Mouse (Mus musculus): ENCODE data around the gene Irf2bpl.

The Irf2bpl gene

DNA sequence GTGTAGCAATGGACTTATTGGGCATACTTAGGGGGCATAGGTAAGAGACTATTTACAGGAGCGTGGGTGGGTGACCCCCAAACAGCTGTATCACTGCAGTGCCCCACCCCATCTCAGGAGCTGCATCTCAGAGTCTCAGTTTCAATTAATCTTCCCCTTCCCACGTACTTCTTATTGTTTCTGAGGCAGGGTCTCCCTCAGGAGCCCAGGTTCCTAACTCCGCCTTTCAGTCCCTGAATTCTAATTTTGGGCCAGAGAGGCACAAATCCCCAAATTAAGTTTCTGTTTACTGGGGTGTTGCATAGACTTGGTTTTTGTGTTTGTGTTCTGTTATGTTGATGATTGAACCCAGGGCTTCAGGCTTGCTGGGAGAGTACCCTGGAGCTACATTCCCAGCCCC is 13.8 kb upstream of the Irf2bpl start:
- DNase-seq (ENCODE audit: low spot score), result no peak

DNA sequence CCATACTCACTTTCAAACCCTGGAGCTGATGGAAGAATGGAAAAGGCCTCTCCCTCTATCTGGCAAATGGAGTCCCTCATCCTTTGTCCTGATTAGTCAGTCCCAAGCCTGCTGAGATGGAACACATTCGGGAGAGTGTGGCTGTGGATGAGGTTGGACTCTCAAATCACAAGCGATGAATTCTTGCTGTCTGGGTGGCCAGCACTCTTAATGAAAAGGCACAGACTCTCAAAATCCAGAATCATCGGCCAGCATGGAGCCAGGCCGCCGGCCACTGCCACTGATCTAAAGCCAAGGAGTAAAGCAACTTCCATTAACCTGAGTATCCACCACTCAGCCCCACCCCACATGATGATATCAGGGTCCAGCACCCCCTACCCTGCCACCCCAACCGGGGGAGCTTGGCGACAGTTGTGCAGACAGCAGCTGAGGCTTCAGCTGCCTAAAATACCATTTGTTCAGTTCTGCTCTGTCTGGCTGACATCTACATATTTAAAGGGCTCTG is 13.2 kb upstream of the Irf2bpl start:
- no peak for DNase-seq (ENCODE audit: low spot score)

DNA sequence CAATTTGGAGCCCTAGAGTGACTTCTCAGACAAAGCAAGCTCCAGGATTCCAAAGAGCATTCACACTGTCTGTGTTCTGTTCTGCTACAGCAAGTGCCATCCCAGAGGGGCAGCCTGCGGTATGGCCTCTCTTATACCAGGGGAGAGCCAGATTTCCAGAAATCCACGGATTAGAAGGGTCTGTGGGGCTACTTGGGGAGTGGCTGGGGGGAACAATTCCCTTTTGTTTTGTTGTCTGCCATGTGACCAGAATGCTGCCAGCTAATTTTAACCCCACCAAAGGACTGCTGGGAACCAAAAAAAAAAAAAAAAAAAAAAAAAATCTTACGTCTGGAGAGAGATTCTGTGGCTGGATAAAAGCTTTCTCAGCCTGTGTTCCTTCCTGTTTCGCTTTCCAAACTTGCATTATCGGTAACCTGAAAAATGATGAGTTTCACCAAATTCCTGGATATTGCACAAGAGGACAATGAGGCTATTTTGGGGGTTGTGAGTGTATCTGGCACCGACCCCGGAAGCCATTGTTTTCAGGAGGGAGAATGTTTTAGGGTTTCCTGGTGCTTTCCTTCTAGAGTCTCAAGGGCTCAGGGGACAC is 12.4 kb upstream of the Irf2bpl start:
- DNase-seq (ENCODE audit: low spot score), result no peak

GRCm38 (mm10) chr12:86896441-86896890 is 11.9 kb upstream of the Irf2bpl start:
- no peak for DNase-seq (ENCODE audit: low spot score)

DNA sequence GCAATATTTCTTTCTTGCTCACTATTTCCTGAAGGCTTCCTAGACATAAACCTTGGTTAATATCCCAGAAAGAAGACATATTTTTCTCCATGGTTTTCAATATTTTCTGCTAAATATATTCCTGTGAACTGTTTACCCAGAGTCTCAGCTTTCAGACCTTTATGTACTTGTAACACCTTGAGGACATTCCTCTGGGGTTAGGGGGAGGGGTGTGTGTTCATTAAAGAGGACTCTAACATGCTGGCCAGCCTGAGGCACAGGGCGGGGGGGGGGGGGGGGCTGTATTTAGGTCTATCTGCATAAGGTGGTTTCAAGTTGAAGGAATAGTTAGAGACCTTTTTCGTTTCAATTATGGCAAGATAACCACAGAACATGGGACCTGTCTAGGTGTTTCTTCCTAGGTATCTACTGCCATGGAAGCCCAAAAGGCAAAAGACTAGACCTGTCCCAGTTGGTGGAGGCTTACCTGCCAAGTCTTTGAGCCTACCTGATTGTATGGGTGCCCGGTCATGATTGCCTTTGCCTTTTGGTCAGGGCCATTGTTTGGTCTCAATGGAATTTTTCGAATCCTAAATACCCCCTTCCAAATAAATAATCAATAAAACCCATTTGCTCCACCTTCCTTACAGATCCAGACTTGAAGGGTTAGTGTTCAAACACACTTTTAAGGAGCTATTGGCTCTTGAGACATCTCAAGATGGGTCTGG is 11.3 kb upstream of the Irf2bpl start:
- DNase-seq (ENCODE audit: low spot score), result no peak

DNA sequence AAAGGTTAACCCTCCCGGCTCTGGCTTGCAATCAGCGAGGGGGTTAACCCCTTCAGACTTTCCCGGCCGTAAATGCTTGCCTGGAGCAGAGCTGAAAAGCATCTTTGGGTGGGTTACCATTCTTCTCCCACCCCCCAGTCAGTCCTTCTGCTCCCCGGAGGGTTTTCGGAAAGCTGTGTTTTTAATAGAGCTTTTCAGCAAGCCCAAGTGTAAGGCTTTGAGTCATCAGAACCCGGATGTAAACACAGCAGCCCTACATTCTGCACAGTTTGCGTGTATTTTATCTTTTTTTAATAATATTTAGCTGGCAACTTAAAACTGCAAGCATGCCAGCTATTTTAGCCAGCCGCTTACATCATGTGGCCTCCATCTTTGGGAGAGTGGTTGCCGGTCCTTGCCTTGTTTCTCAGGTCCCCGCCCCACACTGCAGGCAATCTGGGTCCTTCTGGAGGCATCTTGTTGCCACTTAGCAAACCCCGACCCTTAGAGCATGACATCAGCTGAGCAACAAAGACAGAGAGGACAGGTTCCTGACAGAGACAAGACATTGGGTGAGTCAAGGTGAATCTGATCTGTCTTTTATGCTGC is 10.3 kb upstream of the Irf2bpl start:
- no peak for DNase-seq (ENCODE audit: low spot score)

- DNase-seq (ENCODE audit: low spot score), result peak; percentile 99
Measured at GRCm38 (mm10) chr12:86894184-86894839, 9.7 kb upstream of the Irf2bpl start.

- DNase-seq (ENCODE audit: low spot score), result no peak
Measured at GRCm38 (mm10) chr12:86893326-86894183, 9.0 kb upstream of the Irf2bpl start.

- DNase-seq (ENCODE audit: low spot score), result no peak
Measured at GRCm38 (mm10) chr12:86892711-86893311, 8.2 kb upstream of the Irf2bpl start.

GRCm38 (mm10) chr12:86891786-86892702 is 7.4 kb upstream of the Irf2bpl start:
- no peak for DNase-seq (ENCODE audit: low spot score)

DNA sequence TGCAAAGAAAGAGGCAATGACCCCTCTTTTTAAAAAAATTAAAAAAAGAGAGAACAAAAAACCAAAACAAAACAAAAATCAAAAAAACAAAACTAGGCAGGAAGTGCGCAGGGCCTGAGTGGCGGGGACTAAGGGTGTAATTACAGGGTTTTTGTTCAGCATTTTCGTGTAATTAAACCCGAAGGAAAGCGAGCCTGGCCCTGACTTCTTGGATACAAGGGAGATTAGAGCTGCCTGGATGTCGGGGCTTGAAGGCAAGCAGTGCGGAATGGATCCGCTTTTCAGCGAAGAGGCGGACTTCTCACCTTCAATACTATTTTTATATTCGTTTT is 6.8 kb upstream of the Irf2bpl start:
- DNase-seq (ENCODE audit: low spot score), result no peak

GRCm38 (mm10) chr12:86890796-86891301 is 6.3 kb upstream of the Irf2bpl start:
- DNase-seq (ENCODE audit: low spot score), result no peak

DNA sequence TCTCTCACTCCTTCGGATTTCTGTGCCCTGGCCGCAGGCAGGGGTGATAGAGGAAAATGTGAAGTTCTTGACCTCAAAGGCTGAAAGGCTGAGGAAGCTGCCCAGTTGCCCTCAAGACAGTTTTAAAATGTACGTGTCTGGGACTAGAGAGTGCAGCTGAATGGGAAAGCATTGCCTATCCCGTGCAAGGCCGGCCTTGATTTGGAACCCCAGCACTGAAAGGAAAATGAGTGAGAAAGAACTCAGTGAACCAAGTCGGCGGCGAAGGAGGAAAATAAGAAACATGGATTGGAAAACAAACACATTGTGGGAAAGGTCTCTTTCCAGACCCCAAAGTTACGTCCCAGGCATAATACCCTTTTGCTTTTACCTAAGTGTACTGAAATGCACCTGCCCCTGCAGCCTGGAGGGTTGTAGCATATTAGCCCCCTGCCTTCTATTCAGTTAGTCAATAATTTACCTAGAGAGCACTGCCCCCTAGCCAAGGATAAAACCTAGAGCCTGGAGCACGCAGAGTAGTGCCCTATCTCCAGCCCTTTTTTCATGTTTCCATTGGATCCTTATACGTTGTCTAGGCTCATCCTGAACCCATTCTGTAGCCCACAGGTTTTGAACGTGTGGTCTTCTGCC is 5.6 kb upstream of the Irf2bpl start:
- DNase-seq (ENCODE audit: low spot score), result no peak

- DNase-seq (ENCODE audit: low spot score), result no peak
Measured at GRCm38 (mm10) chr12:86889103-86889644, 4.6 kb upstream of the Irf2bpl start.

- no peak for DNase-seq (ENCODE audit: low spot score)
Measured at GRCm38 (mm10) chr12:86888130-86889069, 3.8 kb upstream of the Irf2bpl start.

GRCm38 (mm10) chr12:86887381-86888129 is 3.0 kb upstream of the Irf2bpl start:
- DNase-seq (ENCODE audit: low spot score), result no peak

DNA sequence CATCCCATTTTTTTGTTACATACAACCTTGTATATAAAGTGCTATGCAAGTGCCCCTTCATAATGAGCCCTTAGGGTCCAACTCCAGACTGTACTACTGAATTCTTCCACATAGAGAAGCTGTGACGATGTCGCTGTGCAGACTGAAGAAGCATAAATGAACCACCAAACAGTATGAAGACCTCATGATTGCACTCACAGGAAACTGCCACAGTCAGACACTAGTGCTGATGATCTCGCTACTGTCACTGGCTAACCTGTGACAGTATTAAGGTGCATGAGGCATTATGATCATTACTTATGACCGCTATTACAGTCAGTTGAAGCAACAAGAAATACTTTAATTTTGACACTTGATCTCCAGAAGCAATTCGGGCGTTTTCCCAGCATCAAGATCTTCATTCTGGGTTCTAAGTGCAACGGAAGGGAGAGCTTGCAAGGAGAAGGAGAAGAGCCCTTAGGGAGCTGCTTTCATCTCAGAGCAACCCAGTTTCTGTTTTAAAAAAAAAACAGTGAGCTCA is 1.9 kb upstream of the Irf2bpl start:
- no peak for DNase-seq (ENCODE audit: low spot score)
